Mouse (Mus musculus): ENCODE results near the gene Usp47. TPM values are rescaled to one million over a fixed set of nuclear protein-coding genes. Genes with fewer than 3 reads are reported as not detected.

Gene Usp47
- 10 to 100 TPM; 65.8 to 66.1 TPM for total RNA-seq (2021)
- long read RNA-seq, experiment 1, full-length matches to known transcripts = 58 of 102 reads
- long read RNA-seq, experiment 1, partial matches to known transcripts = 20 of 102 reads
- long read RNA-seq, experiment 1, other reads (novel, unspliced or antisense) = 24 of 102 reads
- long read RNA-seq, experiment 2, full-length matches to known transcripts = 58 of 104 reads
- long read RNA-seq, experiment 2, partial matches to known transcripts = 16 of 104 reads
- long read RNA-seq, experiment 2, other reads (novel, unspliced or antisense) = 30 of 104 reads

- DNase-seq = peak; percentile 91 to 93
- intact Hi-C loops (cut with DNase I) = no loop called here
Measured at GRCm38 (mm10) chr7:112023150-112023600, at the start of gene Usp47. Gene Usp47, plus strand, starts transcription at chr7:112023504.

- intact Hi-C loops (cut with DNase I) = loop anchor here (10.0 kb wide), 1 partner anchor 632 kb away; no protein-coding TSS in a partner anchor
Measured at GRCm38 (mm10) chr7:111976401-111976800, 46.9 kb upstream of the Usp47 start.

GRCm38 (mm10) chr7:111977871-111978270, 45.4 kb upstream of the Usp47 start:
- DNase-seq = no peak
- intact Hi-C loops (cut with DNase I) = loop anchor here (10.0 kb wide), 1 partner anchor 633 kb away; no protein-coding TSS in a partner anchor

More at GRCm38 (mm10) chr7:111976401-111976800, 46.9 kb upstream of the Usp47 start:
- DNase-seq = no peak

- DNase-seq = no peak
- intact Hi-C loops (cut with DNase I) = no loop called here
Measured at GRCm38 (mm10) chr7:111982296-111982695, 41.0 kb upstream of the Usp47 start.

- DNase-seq = no peak
- intact Hi-C loops (cut with DNase I) = no loop called here
Measured at GRCm38 (mm10) chr7:111984530-111984929, 38.8 kb upstream of the Usp47 start.

- no peak for DNase-seq
- intact Hi-C loops (cut with DNase I) = no loop called here
Measured at GRCm38 (mm10) chr7:111985266-111985665, 38.0 kb upstream of the Usp47 start.

- intact Hi-C loops (cut with DNase I) = no loop called here
Measured at GRCm38 (mm10) chr7:111986906-111987305, 36.4 kb upstream of the Usp47 start.

GRCm38 (mm10) chr7:111997441-111997840, 25.9 kb upstream of the Usp47 start:
- intact Hi-C loops (cut with DNase I) = no loop called here
- no peak for DNase-seq

More at GRCm38 (mm10) chr7:111986906-111987305, 36.4 kb upstream of the Usp47 start:
- no peak for DNase-seq

GRCm38 (mm10) chr7:111998446-111999004, 24.8 kb upstream of the Usp47 start:
- no peak for DNase-seq
- intact Hi-C loops (cut with DNase I) = no loop called here

GRCm38 (mm10) chr7:111999376-111999775, 23.9 kb upstream of the Usp47 start:
- intact Hi-C loops (cut with DNase I) = no loop called here
- no peak for DNase-seq

GRCm38 (mm10) chr7:112000166-112000565, 23.1 kb upstream of the Usp47 start:
- intact Hi-C loops (cut with DNase I) = no loop called here
- no peak for DNase-seq

- no peak for DNase-seq
- intact Hi-C loops (cut with DNase I) = loop anchor here (10.0 kb wide), 1 partner anchor 76 kb away; no protein-coding TSS in a partner anchor
Measured at GRCm38 (mm10) chr7:112010511-112010910, 12.8 kb upstream of the Usp47 start.

GRCm38 (mm10) chr7:112010976-112011375, 12.3 kb upstream of the Usp47 start:
- DNase-seq = no peak
- intact Hi-C loops (cut with DNase I) = loop anchor here (10.0 kb wide), 1 partner anchor 76 kb away; no protein-coding TSS in a partner anchor

- peak; percentile 63 to 77 for DNase-seq
- intact Hi-C loops (cut with DNase I) = loop anchor here (10.0 kb wide), 1 partner anchor 77 kb away; no protein-coding TSS in a partner anchor
Measured at GRCm38 (mm10) chr7:112012102-112012501, 11.2 kb upstream of the Usp47 start.

GRCm38 (mm10) chr7:112012621-112013177, 10.6 kb upstream of the Usp47 start:
- no peak for DNase-seq
- intact Hi-C loops (cut with DNase I) = loop anchor here (10.0 kb wide), 1 partner anchor 78 kb away; no protein-coding TSS in a partner anchor

GRCm38 (mm10) chr7:112014148-112014547, 9.2 kb upstream of the Usp47 start:
- intact Hi-C loops (cut with DNase I) = loop anchor here (10.0 kb wide), 1 partner anchor 79 kb away; no protein-coding TSS in a partner anchor
- DNase-seq = no peak

- intact Hi-C loops (cut with DNase I) = no loop called here
- DNase-seq = no peak
Measured at GRCm38 (mm10) chr7:112022506-112023149, 676 bp upstream of the Usp47 start.

- no peak for DNase-seq
- intact Hi-C loops (cut with DNase I) = no loop called here
Measured at GRCm38 (mm10) chr7:112023601-112024445, 519 bp downstream of the Usp47 start.

GRCm38 (mm10) chr7:112024446-112024730, 1.1 kb downstream of the Usp47 start:
- intact Hi-C loops (cut with DNase I) = no loop called here

GRCm38 (mm10) chr7:112024856-112025255, 1.6 kb downstream of the Usp47 start:
- DNase-seq = no peak
- intact Hi-C loops (cut with DNase I) = loop anchor here (5.0 kb wide), 1 partner anchor 52 kb away; no protein-coding TSS in a partner anchor

More at GRCm38 (mm10) chr7:112024446-112024730, 1.1 kb downstream of the Usp47 start:
- no peak for DNase-seq

All from heart, postnatal 14 days (tissue).